Mouse (Mus musculus) ovary, postnatal 14 days (tissue): ENCODE measurements at regions not wholly inside any gene's neighbourhood (a gene's known extent, or its start where the extent isn't known, plus 50 kb on each side); places are given as distances from the start of the nearest gene placed in this dataset.

Experiments used
- DNase-seq: peaks from one replicate; pipeline ENCODE4 v3.0.0; 2022; ENCODE audit warnings: low spot score

DNA sequence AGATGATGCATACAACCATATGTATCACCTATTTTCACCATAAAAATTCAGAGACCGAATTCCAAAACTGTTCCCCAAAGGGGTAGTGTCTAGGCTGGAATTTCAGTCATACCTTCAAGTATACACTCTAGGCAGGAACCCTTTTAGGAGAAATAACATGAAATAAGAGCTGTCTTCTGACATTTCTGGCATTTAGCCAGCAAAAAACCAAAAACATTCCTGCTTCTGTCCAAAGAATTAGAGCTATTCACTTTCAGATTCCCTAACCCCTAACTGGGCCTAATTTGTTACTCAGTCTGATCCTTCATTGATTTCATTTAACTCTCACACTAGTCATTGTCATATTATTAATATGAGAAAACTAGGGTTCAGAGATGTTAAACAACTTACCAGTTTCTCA lies 49.8 kb upstream of the Wdr75 start:
- no peak for DNase-seq
